Mouse (Mus musculus) intestine, embryonic 15.5 days (tissue): ENCODE data around the gene Corin. TPM values are rescaled to one million over a fixed set of nuclear protein-coding genes. Genes with fewer than 3 reads are reported as not detected.

ENCODE experiments used
- ATAC-seq: fragments of 200-750 bp; cut with Nextera tagmentation; 2 replicates; pipeline ENCODE4 v1.8.0; 2017; ENCODE audit warnings: moderate TSS enrichment, moderate library complexity
- H3K27ac ChIP-seq: fragments of 300-500 bp; sonication (generic); 2 replicates; pipeline ENCODE4 v1.5.1; 2015; ENCODE audit warnings: mild to moderate bottlenecking, inconsistent platforms
- H3K27me3 ChIP-seq: fragments of 300-500 bp; sonication (generic); replicated peaks from 2 replicates; pipeline ENCODE4 v1.6.1; 2015; ENCODE audit warnings: inconsistent platforms
- H3K36me3 ChIP-seq: fragments of 300-500 bp; sonication (generic); 2 replicates; pipeline ENCODE4 v1.6.1; 2015; ENCODE audit warnings: inconsistent platforms
- H3K4me1 ChIP-seq: fragments of 300-500 bp; sonication (generic); replicated peaks from 2 replicates; pipeline ENCODE4 v1.6.1; 2015; ENCODE audit warnings: inconsistent platforms
- H3K4me2 ChIP-seq: fragments of 300-500 bp; sonication (generic); replicated peaks from 2 replicates; pipeline ENCODE4 v1.6.1; 2015; ENCODE audit warnings: mild to moderate bottlenecking, inconsistent platforms
- H3K4me3 ChIP-seq: fragments of 300-500 bp; sonication (generic); replicated peaks from 2 replicates; pipeline ENCODE4 v1.5.1; 2015; ENCODE audit warnings: inconsistent platforms
- H3K9ac ChIP-seq: fragments of 300-500 bp; sonication (generic); 2 replicates; pipeline ENCODE4 v1.6.1; 2015; ENCODE audit warnings: inconsistent platforms
- H3K9me3 ChIP-seq: fragments of 300-500 bp; sonication (generic); 2 replicates; pipeline ENCODE4 v1.6.1; 2016; ENCODE audit warnings: inconsistent platforms
- WGBS: fragments of 180-500 bp; shearing (Covaris S2); methylation state at CpG from one replicate; pipeline ENCODE4 v1.1.7; 2015; 5-methylcytosine and 5-hydroxymethylcytosine counted together
- polyA plus RNA-seq: library from polyadenylated mRNA; unstranded; fragments of >200 nt; fragmentation: Nextera tagmentation; extraction: Ambion mirVana; gene quantifications from 2 replicates; pipeline ENCODE4 v1.2.1, GENCODE M21; 2015

The Corin gene
- polyA plus RNA-seq, 1 experiment from 2014 or later: 0.40 TPM

DNA sequence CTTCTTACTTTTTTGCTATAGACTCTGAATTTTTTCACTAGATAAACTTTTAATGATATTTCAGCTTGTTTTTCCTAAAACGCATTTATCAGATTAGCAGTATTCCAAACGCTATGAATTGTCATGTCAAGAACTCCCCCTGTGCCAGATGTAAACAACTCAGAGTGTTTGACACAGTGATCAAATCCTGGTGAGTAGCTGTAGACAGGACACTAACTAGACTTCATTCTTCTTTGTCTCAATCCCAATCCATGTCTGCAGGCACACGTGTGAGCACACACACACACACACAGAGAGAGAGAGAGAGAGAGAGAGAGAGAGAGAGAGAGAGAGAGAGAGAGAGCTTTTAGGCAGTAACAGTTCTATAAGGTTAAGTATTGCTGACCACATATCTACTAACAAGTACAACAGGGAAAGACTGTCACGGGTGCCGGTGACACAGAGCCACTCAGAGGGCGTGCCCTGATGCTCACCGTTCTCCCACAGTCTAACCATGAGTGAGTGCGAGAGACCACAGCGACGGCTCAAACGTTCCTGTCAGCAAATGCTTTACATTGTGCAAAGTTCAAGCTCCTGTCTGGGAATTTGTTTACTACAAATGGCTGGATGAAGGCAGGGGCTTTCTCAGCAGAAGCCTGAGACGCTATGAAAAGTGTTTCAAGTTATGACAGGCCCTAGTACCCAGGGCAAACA lies 31.8 kb downstream of the Corin start:
- Histone ChIP-seq H3K27me3 (no peaks in the 10 kb centered on the region), H3K4me1 (no peaks in the 10 kb centered on the region), H3K4me3 (no peak overlapping the region), H3K9ac (no peak overlapping the region), H3K4me2 (no peak overlapping the region), H3K36me3 (no peaks in the 10 kb centered on the region), H3K9me3 (no peaks in the 10 kb centered on the region), H3K27ac (no peak overlapping the region)
- no peak for ATAC-seq
- WGBS: 29% methylated on average over 12 of the region's 12 CpGs

DNA sequence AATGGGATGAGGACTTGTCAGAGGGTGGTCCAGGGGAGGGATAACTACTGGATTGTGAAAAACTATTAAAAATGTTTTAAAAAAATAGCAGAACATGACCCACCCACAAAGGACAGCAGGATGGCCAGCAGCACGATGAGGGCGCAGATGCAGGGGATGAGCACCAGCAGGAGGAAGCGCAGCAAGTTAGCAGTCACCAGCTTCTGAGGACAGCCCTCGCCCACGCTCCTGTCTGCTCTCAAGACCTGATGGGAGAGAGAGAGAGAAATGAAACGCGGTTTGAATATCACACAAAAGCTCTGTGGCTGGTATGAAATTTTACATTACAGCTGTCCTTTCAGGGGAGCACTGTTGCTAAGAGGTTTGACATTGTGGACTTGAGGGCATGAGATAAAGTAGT lies 32.5 kb downstream of the Corin start:
- Histone ChIP-seq H3K9ac (no peak overlapping the region), H3K4me2 (no peak overlapping the region), H3K36me3 (no peaks in the 10 kb centered on the region), H3K4me1 (no peaks in the 10 kb centered on the region), H3K27ac (no peak overlapping the region), H3K9me3 (no peaks in the 10 kb centered on the region), H3K4me3 (no peak overlapping the region), H3K27me3 (no peaks in the 10 kb centered on the region)
- WGBS: 60% methylated on average over 7 of the region's 7 CpGs
- no peak for ATAC-seq

DNA sequence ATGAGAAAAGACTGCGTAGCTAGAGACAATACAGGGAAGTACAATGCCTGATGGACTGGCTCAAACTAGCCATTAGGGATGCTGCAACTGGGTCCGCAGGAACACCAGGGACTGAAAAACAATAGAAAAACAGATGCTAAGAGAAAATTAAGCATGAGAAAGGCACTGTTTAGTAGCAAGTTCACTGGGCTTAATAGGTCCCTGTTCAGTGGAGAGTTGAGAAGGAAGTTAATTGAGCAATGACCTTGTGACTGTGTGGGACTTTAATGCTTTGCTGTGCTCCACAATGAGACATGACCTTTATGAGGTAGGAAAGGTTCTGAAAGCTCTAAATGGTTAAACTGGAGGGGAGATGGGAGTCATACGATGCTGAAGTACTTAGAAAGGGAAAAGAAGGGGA lies 39.3 kb downstream of the Corin start:
- Histone ChIP-seq H3K27me3 (no peaks in the 10 kb centered on the region), H3K4me2 (no peak overlapping the region), H3K4me1 (no peaks in the 10 kb centered on the region), H3K4me3 (no peak overlapping the region), H3K9ac (no peak overlapping the region), H3K36me3 (no peaks in the 10 kb centered on the region), H3K9me3 (no peaks in the 10 kb centered on the region), H3K27ac (no peak overlapping the region)
- no peak for ATAC-seq
- 73% methylated on average over 3 of the region's 3 CpGs for WGBS

DNA sequence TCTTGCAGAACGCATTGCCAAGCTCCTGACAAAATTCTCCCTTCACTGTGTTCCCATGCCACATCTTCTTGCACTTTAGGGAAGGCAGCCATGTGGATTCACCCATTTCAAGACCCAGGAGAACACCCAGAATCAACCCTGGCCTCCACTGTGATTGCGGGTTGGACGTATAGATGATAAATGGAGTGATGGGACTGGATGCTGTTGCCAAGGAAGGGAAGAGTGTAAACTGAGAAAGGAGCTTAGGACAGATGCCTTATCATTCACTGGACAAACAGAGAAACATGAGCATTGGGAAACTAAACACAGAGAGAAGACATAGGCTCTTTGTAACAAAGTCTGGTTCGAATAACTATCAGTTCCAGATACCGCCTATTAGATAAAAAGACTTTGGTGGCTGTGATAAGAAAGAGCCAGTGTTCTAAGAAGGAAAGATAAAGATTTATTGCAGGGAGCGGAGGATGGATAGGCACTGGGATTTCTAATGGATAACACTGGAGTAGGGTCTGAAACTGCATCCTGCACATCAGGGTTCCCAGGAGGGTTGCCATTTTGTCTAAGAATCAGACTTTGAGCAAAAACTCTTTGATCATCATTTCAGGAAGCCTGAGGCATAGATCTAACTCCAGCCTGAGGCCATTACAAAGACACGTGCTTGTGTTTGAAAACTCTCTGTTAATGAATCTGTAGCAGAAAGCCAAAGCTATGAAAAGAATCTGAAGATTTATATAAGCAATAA lies 44.7 kb downstream of the Corin start:
- no peaks in the 10 kb centered on the region for H3K36me3 ChIP-seq
- ATAC-seq: no peak
- H3K9me3 ChIP-seq: no peaks in the 10 kb centered on the region
- 59% methylated on average over 7 of the region's 7 CpGs for WGBS
- no peak overlapping the region for H3K27ac ChIP-seq
- no peaks in the 10 kb centered on the region for H3K27me3 ChIP-seq
- no peak overlapping the region for H3K4me2 ChIP-seq
- H3K4me1 ChIP-seq: no peaks in the 10 kb centered on the region
- H3K4me3 ChIP-seq: no peak overlapping the region
- H3K9ac ChIP-seq: no peak overlapping the region

DNA sequence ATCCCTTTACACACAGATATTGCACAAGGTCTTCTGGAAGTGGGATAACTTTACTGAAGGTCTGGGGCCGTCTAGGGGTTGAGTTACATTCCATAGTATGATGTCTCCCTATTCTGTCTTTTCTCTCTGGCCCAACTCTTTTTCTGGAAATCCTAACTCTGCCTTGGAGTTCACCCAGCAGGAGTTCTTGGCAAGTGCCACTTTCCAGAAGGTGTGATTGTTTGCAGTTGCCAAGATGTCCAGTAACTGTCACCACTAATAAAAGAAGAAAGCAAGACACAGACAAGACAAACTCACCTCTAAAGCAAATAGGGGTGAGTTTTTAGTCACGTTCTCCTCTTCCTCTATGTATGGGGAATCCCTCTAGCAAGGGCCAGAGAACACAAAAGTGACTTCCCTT lies 50.6 kb downstream of the Corin start:
- no peaks in the 10 kb centered on the region for H3K27me3 ChIP-seq
- H3K4me3 ChIP-seq: no peak overlapping the region
- H3K9ac ChIP-seq: no peak overlapping the region
- no peak overlapping the region for H3K27ac ChIP-seq
- no peaks in the 10 kb centered on the region for H3K36me3 ChIP-seq
- WGBS: 48% methylated on average over 2 of the region's 2 CpGs
- H3K9me3 ChIP-seq: no peaks in the 10 kb centered on the region
- ATAC-seq: no peak
- no peak overlapping the region for H3K4me2 ChIP-seq
- no peaks in the 10 kb centered on the region for H3K4me1 ChIP-seq

DNA sequence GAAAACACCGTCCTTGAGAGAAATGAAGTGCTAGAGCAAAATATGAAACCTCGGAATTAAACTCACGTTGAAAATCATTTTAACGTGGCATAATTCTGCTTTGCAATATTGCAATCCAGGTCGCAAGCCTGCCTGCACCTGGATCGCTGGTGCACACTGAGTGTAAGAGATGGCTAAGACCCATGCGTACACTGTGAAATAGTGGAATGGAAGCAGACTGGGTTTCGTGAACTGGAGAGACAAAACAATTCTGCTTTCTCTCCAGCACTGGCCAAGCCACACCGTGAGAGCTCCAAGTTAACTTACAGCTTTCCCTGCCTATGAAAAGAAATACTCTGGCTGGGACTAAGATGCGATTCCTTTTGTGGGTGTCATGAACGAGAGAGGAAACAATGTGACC lies 51.1 kb downstream of the Corin start:
- no peak for ATAC-seq
- no peak overlapping the region for H3K4me3 ChIP-seq
- no peak overlapping the region for H3K9ac ChIP-seq
- H3K4me1 ChIP-seq: no peaks in the 10 kb centered on the region
- H3K36me3 ChIP-seq: no peaks in the 10 kb centered on the region
- no peaks in the 10 kb centered on the region for H3K9me3 ChIP-seq
- H3K27ac ChIP-seq: no peak overlapping the region
- WGBS: 89% methylated on average over 11 of the region's 11 CpGs
- no peaks in the 10 kb centered on the region for H3K27me3 ChIP-seq
- no peak overlapping the region for H3K4me2 ChIP-seq

DNA sequence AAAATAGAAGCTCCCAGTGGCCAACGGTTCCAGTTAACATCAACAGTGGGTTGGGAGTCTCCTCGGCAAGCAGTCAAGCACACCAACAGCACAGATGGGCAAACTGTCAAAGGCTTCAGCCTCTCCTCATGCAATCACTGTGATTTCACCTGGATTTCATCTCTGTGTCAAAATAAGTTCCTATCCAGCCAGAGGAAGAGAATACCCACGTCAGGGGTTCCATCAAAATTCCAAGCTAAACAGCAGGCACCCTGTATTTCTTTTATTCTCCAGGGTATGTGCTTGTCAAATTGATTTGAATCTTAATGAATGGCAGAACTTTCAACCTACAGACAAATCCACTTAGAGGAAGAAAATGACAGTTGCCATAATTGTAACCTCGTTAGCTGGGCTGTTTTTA lies 51.5 kb downstream of the Corin start:
- no peak for ATAC-seq
- H3K36me3 ChIP-seq: no peaks in the 10 kb centered on the region
- no peak overlapping the region for H3K4me3 ChIP-seq
- H3K9me3 ChIP-seq: no peaks in the 10 kb centered on the region
- no peaks in the 10 kb centered on the region for H3K4me1 ChIP-seq
- H3K9ac ChIP-seq: no peak overlapping the region
- no peak overlapping the region for H3K4me2 ChIP-seq
- H3K27ac ChIP-seq: no peak overlapping the region
- WGBS: 78% methylated on average over 4 of the region's 4 CpGs
- no peaks in the 10 kb centered on the region for H3K27me3 ChIP-seq

DNA sequence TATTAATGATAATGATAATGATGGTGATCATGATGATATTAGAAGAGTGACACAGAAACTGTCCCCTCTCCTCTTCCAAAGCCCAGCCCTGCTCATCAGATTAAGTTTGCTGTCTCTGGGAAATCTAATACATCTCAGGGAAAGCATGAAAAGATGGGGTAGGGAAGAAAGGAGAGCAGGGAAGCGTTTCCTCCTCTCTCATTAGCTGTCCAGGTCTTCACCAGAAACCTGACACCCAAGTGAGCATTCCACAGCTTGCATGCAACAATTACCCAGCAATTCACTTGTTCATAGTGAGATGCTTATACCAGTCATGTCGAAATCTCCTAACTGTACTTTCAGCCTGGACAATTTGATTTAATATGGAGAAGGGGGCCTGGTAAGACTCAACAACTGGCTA lies 55.4 kb downstream of the Corin start:
- H3K9me3 ChIP-seq: no peaks in the 10 kb centered on the region
- no peak overlapping the region for H3K9ac ChIP-seq
- no peak overlapping the region for H3K27ac ChIP-seq
- no peak overlapping the region for H3K4me3 ChIP-seq
- no peaks in the 10 kb centered on the region for H3K27me3 ChIP-seq
- H3K36me3 ChIP-seq: no peaks in the 10 kb centered on the region
- no peak overlapping the region for H3K4me2 ChIP-seq
- no peaks in the 10 kb centered on the region for H3K4me1 ChIP-seq
- ATAC-seq: no peak
- WGBS: 53% methylated on average over 2 of the region's 2 CpGs

DNA sequence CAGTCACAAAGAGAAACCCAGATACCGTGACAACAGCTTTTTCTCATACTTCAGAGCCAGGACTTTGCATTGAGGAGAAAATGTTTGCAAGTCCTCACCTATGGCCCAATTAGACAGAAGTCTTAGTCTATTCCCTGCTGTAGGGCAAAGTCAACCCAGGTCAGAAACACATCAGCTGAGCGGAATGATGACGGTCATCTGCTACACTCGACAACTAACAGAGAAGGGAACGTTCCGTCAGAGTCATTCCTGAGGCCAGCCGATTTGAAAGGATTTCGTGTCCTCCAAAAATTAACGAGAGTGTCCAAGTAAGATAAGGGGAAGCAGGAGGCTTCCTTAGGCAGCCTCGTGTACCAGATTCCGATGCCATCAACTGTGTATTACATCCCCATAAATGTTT lies 58.2 kb downstream of the Corin start:
- H3K27me3 ChIP-seq: no peaks in the 10 kb centered on the region
- H3K4me2 ChIP-seq: no peak overlapping the region
- no peaks in the 10 kb centered on the region for H3K4me1 ChIP-seq
- no peak overlapping the region for H3K4me3 ChIP-seq
- WGBS: 88% methylated on average over 11 of the region's 11 CpGs
- ATAC-seq: no peak
- no peaks in the 10 kb centered on the region for H3K36me3 ChIP-seq
- no peak overlapping the region for H3K9ac ChIP-seq
- no peaks in the 10 kb centered on the region for H3K9me3 ChIP-seq
- no peak overlapping the region for H3K27ac ChIP-seq

DNA sequence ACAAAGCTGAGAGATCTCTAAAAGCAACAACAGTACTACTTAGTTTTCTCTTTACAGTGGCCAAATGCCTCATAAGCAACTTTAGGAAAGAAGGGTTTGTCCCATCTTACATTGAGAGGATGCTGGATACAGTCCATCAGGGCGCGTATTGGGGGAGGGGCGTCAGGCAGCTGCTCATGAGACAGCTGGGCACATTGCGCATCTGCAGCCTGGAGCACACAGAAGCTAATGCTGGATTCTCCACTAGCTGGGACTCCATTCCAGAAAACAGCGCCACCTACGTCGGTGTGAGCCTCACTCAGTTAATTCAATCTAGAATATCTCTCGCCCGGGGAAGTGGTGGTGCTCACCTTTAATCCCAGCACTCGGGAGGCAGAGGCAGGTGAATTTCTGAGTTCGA lies 60.3 kb downstream of the Corin start:
- no peaks in the 10 kb centered on the region for H3K9me3 ChIP-seq
- H3K4me2 ChIP-seq: no peak overlapping the region
- H3K4me1 ChIP-seq: no peaks in the 10 kb centered on the region
- H3K4me3 ChIP-seq: no peak overlapping the region
- H3K27ac ChIP-seq: no peak overlapping the region
- ATAC-seq: no peak
- 78% methylated on average over 11 of the region's 11 CpGs for WGBS
- no peaks in the 10 kb centered on the region for H3K27me3 ChIP-seq
- no peaks in the 10 kb centered on the region for H3K36me3 ChIP-seq
- H3K9ac ChIP-seq: no peak overlapping the region

DNA sequence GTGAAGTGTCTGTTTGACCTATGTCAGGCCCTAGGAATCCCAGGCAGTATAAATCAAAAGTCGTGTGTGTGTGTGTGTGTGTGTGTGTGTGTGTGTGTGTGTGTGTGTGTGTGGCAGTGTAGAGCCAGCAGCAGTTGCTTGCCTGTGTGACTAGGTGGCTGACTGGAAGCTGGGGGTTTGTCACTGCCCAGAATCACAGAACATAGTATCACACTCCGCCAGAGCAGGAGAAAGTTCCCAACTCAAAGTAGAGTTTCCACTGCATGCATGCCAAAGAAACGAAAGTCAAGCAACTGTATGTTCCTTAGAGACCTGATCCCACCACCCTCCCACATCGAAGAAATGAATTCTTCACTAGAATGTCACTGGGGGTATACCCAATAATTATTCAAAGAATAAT lies 61.3 kb downstream of the Corin start:
- Histone ChIP-seq H3K4me2 (no peak overlapping the region), H3K27ac (no peak overlapping the region), H3K4me1 (no peaks in the 10 kb centered on the region), H3K4me3 (no peak overlapping the region), H3K36me3 (no peaks in the 10 kb centered on the region), H3K9me3 (no peaks in the 10 kb centered on the region), H3K9ac (no peak overlapping the region), H3K27me3 (no peaks in the 10 kb centered on the region)
- no peak for ATAC-seq
- 76% methylated on average over 4 of the region's 4 CpGs for WGBS

DNA sequence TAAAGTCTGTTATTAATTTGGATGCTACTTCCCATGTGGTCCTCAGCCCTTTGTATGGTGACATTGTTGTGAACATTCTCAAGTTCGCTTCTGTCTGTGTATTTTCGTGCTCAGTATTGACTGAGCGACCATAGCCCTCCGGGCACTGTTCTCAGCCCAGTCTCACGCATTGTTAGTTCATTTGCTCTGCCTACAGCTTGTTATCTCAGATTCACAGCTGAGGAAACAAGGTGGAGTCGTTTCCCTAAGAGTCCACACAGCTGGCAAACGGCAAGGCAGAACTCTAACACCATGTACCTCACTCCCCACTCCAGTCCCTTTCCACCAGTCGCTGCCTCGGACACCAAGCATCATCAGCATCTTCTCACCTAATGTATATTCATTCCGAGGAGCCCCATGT lies 63.1 kb downstream of the Corin start:
- no peak overlapping the region for H3K9ac ChIP-seq
- H3K36me3 ChIP-seq: no peaks in the 10 kb centered on the region
- no peaks in the 10 kb centered on the region for H3K27me3 ChIP-seq
- 61% methylated on average over 10 of the region's 10 CpGs for WGBS
- no peaks in the 10 kb centered on the region for H3K9me3 ChIP-seq
- no peak overlapping the region for H3K27ac ChIP-seq
- no peaks in the 10 kb centered on the region for H3K4me1 ChIP-seq
- H3K4me2 ChIP-seq: no peak overlapping the region
- no peak overlapping the region for H3K4me3 ChIP-seq
- no peak for ATAC-seq

DNA sequence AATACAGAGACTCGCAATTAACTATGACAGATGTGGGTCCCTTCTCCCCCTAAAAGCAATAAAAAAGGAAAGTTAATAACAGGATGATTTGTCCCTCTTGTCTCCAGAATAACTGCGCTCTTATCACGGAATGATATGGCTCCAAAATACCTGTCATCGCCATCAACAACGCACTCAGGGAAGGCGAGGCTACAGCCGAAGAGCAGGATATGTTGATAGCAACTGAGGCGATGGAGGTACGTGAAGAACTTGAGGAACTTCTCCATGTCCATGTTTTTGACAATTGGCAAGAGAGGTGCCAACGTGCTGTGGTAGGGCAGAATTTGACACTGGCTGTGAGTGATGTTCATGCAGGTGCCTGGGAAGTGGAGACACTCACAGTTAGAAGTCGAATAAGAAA lies 69.2 kb downstream of the Corin start:
- H3K9ac ChIP-seq: no peak overlapping the region
- H3K27ac ChIP-seq: no peak overlapping the region
- no peaks in the 10 kb centered on the region for H3K36me3 ChIP-seq
- no peak for ATAC-seq
- H3K4me3 ChIP-seq: no peak overlapping the region
- WGBS: 88% methylated on average over 11 of the region's 11 CpGs
- H3K4me2 ChIP-seq: no peak overlapping the region
- H3K9me3 ChIP-seq: no peaks in the 10 kb centered on the region
- no peaks in the 10 kb centered on the region for H3K27me3 ChIP-seq
- no peaks in the 10 kb centered on the region for H3K4me1 ChIP-seq
